Mouse (Mus musculus): ENCODE measurements at regions not wholly inside any gene's neighbourhood (a gene's known extent, or its start where the extent isn't known, plus 50 kb on each side); places are given as distances from the start of the nearest gene placed in this dataset.

- DNase-seq (ENCODE audit: low spot score) = no peak
- H3K9me3 ChIP-seq (ENCODE audit: control insufficient read depth, low read length) = no peaks in the 10 kb centered on the region
- no peaks in the 10 kb centered on the region for H3K36me3 ChIP-seq (ENCODE audit: control insufficient read depth, insufficient read depth, low read length)
- H3K27me3 ChIP-seq (ENCODE audit: control insufficient read depth, insufficient read depth, low read length) = no peaks in the 10 kb centered on the region
- H3K4me3 ChIP-seq (ENCODE audit: low read depth, low read length) = no peak overlapping the region
- ATAC-seq (replicated peaks; ENCODE audit: low FRiP score) = no peak
- no peak overlapping the region for H3K27ac ChIP-seq (ENCODE audit: low read depth, low read length)
- no peak overlapping the region for H3K9ac ChIP-seq (ENCODE audit: low read length)
- WGBS = 76% methylated on average over 6 of the region's 6 CpGs
- H3K4me2 ChIP-seq (ENCODE audit: low read depth, low read length, severe bottlenecking) = no peak overlapping the region
- no peaks in the 10 kb centered on the region for H3K4me1 ChIP-seq (replicated peaks; ENCODE audit: control insufficient read depth, insufficient read depth, low read length)
Measured at GRCm38 (mm10) chr15:36854900-36855321, 152.7 kb downstream of the Zfp706 start.

DNA sequence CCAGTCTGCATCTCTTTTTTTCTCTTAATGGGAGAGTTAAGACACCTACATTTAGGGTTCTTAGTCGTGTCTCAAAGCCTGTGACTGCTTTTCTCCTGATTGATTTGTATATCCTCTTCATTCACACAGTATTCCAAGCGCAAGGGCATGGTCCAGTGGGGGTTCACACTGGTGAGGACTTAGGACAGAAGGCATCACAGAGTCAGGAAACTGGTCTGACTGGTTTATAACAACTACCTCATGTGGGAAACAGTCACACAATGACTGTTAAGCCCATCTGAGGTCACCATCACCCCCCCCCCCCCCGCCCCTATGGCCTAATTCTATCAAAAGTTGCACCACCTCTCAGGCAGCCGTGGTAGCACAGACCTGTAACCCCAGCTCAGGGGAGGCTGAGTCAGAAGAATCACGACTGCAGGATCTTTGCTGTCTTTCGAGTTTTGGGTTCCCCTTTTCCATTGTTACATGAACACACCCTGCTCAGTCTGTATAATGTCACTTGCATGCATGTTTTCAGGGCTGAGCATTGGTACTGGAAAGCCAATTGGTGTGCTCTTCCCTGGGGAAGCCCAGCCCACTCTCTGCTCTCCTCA lies 155.2 kb downstream of the Zfp706 start:
- Histone ChIP-seq H3K36me3 (ENCODE audit: control insufficient read depth, insufficient read depth, low read length) (no peaks in the 10 kb centered on the region), H3K9ac (ENCODE audit: low read length) (no peak overlapping the region)
- WGBS = 67% methylated on average over 5 of the region's 6 CpGs

DNA sequence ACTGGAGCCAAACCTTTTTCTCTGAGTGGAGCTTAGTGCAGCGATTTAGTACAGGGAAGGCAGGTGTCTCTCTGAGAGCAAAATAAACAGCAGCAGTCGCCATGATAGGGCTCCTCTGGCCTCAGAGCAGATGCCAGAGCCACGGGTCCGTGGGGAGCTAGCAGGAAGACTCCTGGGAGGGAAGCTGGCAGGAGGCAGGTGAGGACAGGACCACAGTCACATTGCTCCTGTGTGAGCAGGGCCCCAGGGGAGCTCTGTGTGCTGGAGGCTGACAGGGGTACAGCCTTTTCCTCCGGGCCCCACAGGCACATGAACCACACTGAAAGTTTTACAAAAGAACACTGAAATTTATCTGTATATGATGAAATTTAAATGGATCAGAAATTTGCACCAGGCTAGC lies 159.3 kb downstream of the Zfp706 start:
- Histone ChIP-seq H3K4me2 (ENCODE audit: low read depth, low read length, severe bottlenecking) (no peak overlapping the region), H3K27me3 (ENCODE audit: control insufficient read depth, insufficient read depth, low read length) (no peaks in the 10 kb centered on the region), H3K4me3 (ENCODE audit: low read depth, low read length) (no peak overlapping the region), H3K27ac (ENCODE audit: low read depth, low read length) (no peak overlapping the region), H3K36me3 (ENCODE audit: control insufficient read depth, insufficient read depth, low read length) (no peaks in the 10 kb centered on the region), H3K4me1 (replicated peaks; ENCODE audit: control insufficient read depth, insufficient read depth, low read length) (no peaks in the 10 kb centered on the region), H3K9me3 (ENCODE audit: control insufficient read depth, low read length) (no peaks in the 10 kb centered on the region), H3K9ac (ENCODE audit: low read length) (no peak overlapping the region)
- ATAC-seq (replicated peaks; ENCODE audit: low FRiP score) (no peak), DNase-seq (ENCODE audit: low spot score) (no peak)
- WGBS = 72% methylated on average over 5 of the region's 5 CpGs

More for the DNA sequence above, 155.2 kb downstream of the Zfp706 start:
- ATAC-seq (replicated peaks; ENCODE audit: low FRiP score) = no peak
- H3K9me3 ChIP-seq (ENCODE audit: control insufficient read depth, low read length) = no peaks in the 10 kb centered on the region
- H3K27ac ChIP-seq (ENCODE audit: low read depth, low read length) = no peak overlapping the region
- no peaks in the 10 kb centered on the region for H3K4me1 ChIP-seq (replicated peaks; ENCODE audit: control insufficient read depth, insufficient read depth, low read length)
- no peak for DNase-seq (ENCODE audit: low spot score)
- no peak overlapping the region for H3K4me3 ChIP-seq (ENCODE audit: low read depth, low read length)
- H3K27me3 ChIP-seq (ENCODE audit: control insufficient read depth, insufficient read depth, low read length) = no peaks in the 10 kb centered on the region
- H3K4me2 ChIP-seq (ENCODE audit: low read depth, low read length, severe bottlenecking) = no peak overlapping the region

DNA sequence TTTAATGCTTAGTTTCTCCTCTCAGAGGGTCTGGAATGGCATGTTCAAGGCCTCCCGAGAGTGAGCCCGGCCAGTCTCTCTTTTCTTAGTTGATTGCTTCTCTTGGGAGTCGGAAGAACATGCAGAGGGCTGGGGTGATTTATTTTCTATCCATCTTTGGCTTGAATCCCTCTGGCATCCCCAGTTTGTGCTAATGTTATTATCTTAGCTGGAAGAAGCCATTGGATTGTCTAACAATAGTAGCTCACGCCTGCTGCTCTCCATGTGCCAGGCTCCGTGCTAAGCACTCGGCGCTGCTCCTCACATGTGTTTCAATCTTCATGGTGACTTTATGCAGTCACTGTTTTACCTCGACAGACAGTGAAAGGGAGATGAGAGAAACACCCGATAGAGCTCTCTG lies 160.8 kb downstream of the Zfp706 start:
- no peaks in the 10 kb centered on the region for H3K9me3 ChIP-seq (ENCODE audit: control insufficient read depth, low read length)
- H3K9ac ChIP-seq (ENCODE audit: low read length) = no peak overlapping the region
- H3K27ac ChIP-seq (ENCODE audit: low read depth, low read length) = no peak overlapping the region
- no peaks in the 10 kb centered on the region for H3K36me3 ChIP-seq (ENCODE audit: control insufficient read depth, insufficient read depth, low read length)
- no peaks in the 10 kb centered on the region for H3K4me1 ChIP-seq (replicated peaks; ENCODE audit: control insufficient read depth, insufficient read depth, low read length)
- no peak overlapping the region for H3K4me2 ChIP-seq (ENCODE audit: low read depth, low read length, severe bottlenecking)
- 86% methylated on average over 9 of the region's 9 CpGs for WGBS
- H3K4me3 ChIP-seq (ENCODE audit: low read depth, low read length) = no peak overlapping the region
- ATAC-seq (replicated peaks; ENCODE audit: low FRiP score) = no peak
- no peak for DNase-seq (ENCODE audit: low spot score)
- no peaks in the 10 kb centered on the region for H3K27me3 ChIP-seq (ENCODE audit: control insufficient read depth, insufficient read depth, low read length)
